Mouse (Mus musculus) MEL (cell line): ENCODE results near the gene Slc25a38.

ENCODE experiments used
- CTCF ChIP-seq, 3 experiments: IDR thresholded peaks in 2 of 3; conservative IDR thresholded peaks in 1 of 3; 2 replicates each; pipeline ENCODE4 v1.5.1; 2011 to 2012; ENCODE audit warnings: low read length in 3 of 3, low read depth in 2 of 3, mild to moderate bottlenecking in 2 of 3, improper control_type of control experiment in 1 of 3, inconsistent platforms in 1 of 3, mixed read lengths in 1 of 3, moderate library complexity in 1 of 3; ENCODE audit not compliant: control insufficient read depth in 1 of 3, insufficient read depth in 1 of 3, poor library complexity in 1 of 3, severe bottlenecking in 1 of 3
- ELF1 ChIP-seq: IDR thresholded peaks from 2 replicates; pipeline ENCODE4 v1.6.1; 2014; ENCODE audit warnings: low read depth, mild to moderate bottlenecking, inconsistent platforms, low read length, improper control_type of control experiment, moderate library complexity
- MYB ChIP-seq: IDR thresholded peaks from 2 replicates; pipeline ENCODE4 v1.6.1; 2011; ENCODE audit warnings: mild to moderate bottlenecking, low read depth, low read length, improper control_type of control experiment
- MYC ChIP-seq: IDR thresholded peaks from 2 replicates; pipeline ENCODE4 v1.6.1; 2011; ENCODE audit warnings: low read depth, mild to moderate bottlenecking, low read length, improper control_type of control experiment, moderate library complexity
- POLR2A ChIP-seq, 2 experiments: IDR thresholded peaks; 2 replicates each; pipeline ENCODE4 v1.6.1; 2011 to 2012; ENCODE audit warnings: low read length in 2 of 2, mild to moderate bottlenecking in 2 of 2, control low read depth in 1 of 2, improper control_type of control experiment in 1 of 2, low read depth in 1 of 2, moderate library complexity in 1 of 2; ENCODE audit not compliant: control insufficient read depth in 1 of 2, insufficient read depth in 1 of 2, poor library complexity in 1 of 2
- RCOR1 ChIP-seq: IDR thresholded peaks from 2 replicates; pipeline ENCODE4 v1.6.1; 2012; ENCODE audit warnings: low read depth, mild to moderate bottlenecking, inconsistent platforms, low read length, improper control_type of control experiment
- SIN3A ChIP-seq: IDR thresholded peaks from 2 replicates; pipeline ENCODE4 v1.6.1; 2012; ENCODE audit warnings: low read length, improper control_type of control experiment, inconsistent platforms
- ZMIZ1 ChIP-seq: IDR thresholded peaks from 2 replicates; pipeline ENCODE4 v1.6.1; 2012; ENCODE audit warnings: low read depth, mild to moderate bottlenecking, inconsistent platforms, low read length, improper control_type of control experiment, moderate library complexity
- ZNF384 ChIP-seq: IDR thresholded peaks from 2 replicates; pipeline ENCODE4 v1.6.1; 2012; ENCODE audit warnings: low read depth, mild to moderate bottlenecking, inconsistent platforms, low read length, improper control_type of control experiment

DNA sequence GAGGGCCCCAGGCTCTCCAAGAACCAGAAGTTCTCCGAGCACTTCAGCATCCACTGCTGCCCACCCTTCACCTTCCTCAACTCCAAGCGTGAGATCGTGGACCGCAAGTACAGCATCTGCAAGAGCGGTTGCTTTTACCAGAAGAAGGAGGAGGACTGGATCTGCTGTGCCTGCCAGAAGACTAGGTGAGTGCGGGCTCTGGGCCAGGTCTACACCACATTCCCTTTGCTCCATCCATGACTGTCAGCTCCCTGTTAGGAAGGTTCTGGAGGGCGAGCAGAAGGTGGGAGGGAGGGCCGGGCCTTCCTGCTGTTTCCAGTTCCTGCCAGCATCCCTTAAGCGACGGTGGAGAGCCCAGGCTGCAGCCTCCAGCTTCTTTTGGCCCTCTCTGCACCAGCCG, 57.7 kb downstream of the Slc25a38 start:
- TF ChIP-seq CTCF (IDR thresholded peaks at IDR 0.05 in 2 of 3, conservative IDR thresholded peaks at IDR 0.05 in 1 of 3; ENCODE audit: control insufficient read depth in 1 of 3, insufficient read depth in 1 of 3, low read depth in 2 of 3, low read length in 3 of 3, poor library complexity in 1 of 3, severe bottlenecking in 1 of 3) (no peak), ZMIZ1 (no peak), MYB (no peak), ELF1 (no peak), ZNF384 (no peak), RCOR1 (no peak), POLR2A (IDR thresholded peaks at IDR 0.05; ENCODE audit: control insufficient read depth in 1 of 2, insufficient read depth in 1 of 2, low read depth in 1 of 2, low read length in 2 of 2, poor library complexity in 1 of 2) (no peak), SIN3A (no peak), MYC (no peak)
